Mouse (Mus musculus): ENCODE measurements around the gene Hoxa4.

DNA sequence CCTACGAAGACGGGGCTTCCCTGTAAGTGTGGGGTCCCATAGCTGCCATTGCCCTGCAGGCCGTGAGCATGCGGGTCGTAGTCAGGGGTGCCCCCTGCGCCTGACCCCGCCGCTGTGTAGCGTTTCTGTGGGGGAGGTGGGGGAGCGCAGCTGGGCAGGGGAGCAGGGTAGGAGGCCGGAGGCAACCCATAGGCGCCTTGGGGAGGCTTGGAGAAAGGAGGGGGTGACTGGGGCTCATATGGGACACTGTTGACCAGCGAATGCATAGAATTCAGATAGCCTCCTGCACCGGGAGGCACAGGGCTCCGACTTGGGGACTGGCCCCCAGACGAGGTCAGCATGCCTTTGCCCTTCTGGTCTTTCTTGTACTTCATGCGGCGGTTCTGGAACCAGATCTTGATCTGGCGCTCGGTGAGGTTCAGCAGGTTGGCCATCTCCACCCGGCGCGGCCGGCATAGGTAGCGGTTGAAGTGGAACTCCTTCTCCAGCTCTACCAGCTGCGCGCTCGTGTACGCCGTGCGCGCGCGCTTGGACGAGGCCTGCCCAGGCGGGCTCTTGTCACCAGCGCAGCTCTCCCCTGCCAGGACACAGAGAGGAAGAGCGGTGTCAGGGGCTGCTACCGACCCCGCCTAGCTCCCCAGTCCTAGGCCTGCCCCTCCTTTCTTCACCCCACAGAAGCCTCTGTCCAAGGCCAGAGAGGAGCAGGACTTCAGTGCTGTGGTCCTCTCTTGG, 21.2 kb downstream of the Hoxa4 start:
- TF ChIP-seq CTCF (IDR thresholded peaks at IDR 0.05; ENCODE audit: extremely low read depth, insufficient read depth, low read length) (no peak), POLR2A (IDR thresholded peaks at IDR 0.05; ENCODE audit: extremely low read depth, insufficient read depth, low read length) (no peak)
